Comparison of ENCODE assay signal across 11 mouse cellular contexts in genomic region chr8:7316806-7317355, GRCm38 (mm10).
"Had no signal": no experiment of that assay in that cellular context is flagged by ENCODE, and none has a peak within 500 bp of the region (broad histone marks: within the 10 kb centered on the region; RNA-seq: fewer than 3 reads in every experiment).

No protein-coding gene starts in this region.

- H3K4me2 ChIP-seq: liver, embryonic 13.5 days; midbrain, embryonic 13.5 days had no signal

- ATAC-seq: liver, postnatal 0 days; midbrain, embryonic 13.5 days had no signal

- H3K27ac ChIP-seq: left cerebral cortex, adult 2 months; liver, embryonic 13.5 days; midbrain, embryonic 13.5 days had no signal

- H3K4me1 ChIP-seq: liver, embryonic 13.5 days; midbrain, embryonic 13.5 days had no signal

- H3K9me3 ChIP-seq: liver, embryonic 13.5 days; midbrain, embryonic 13.5 days had no signal

- DNase-seq: kidney, adult 18-20 months; kidney, postnatal 25 days; liver; liver, embryonic 13.5 days; liver, postnatal 0 days; lung, postnatal 14 days; right cerebral cortex, adult 18-20 months; right cerebral cortex, postnatal 25 days; thymus, postnatal 14 days had no signal

- H3K36me3 ChIP-seq: liver, embryonic 13.5 days; midbrain, embryonic 13.5 days had no signal

- H3K4me3 ChIP-seq: left cerebral cortex, adult 2 months; liver, embryonic 13.5 days; midbrain, embryonic 13.5 days had no signal

- H3K9ac ChIP-seq: liver, embryonic 13.5 days; liver, postnatal 0 days; midbrain, embryonic 13.5 days had no signal

- H3K27me3 ChIP-seq: liver, embryonic 13.5 days; midbrain, embryonic 13.5 days had no signal
